Mouse (Mus musculus) ES-E14 (cell line): Measurements from ENCODE around the gene Spon1. TPM values are rescaled to one million over a fixed set of nuclear protein-coding genes. Genes with fewer than 3 reads are reported as not detected.

Experiments used
- DNase-seq: peaks from one replicate; pipeline ENCODE4 v3.0.0-alpha.2; 2013; ENCODE audit warnings: low read depth, low spot score
- H3K27ac ChIP-seq: 2 replicates; pipeline ENCODE4 v1.5.1; 2012; ENCODE audit warnings: low read depth, mild to moderate bottlenecking, low read length, moderate library complexity, mixed read lengths; ENCODE audit not compliant: poor library complexity, insufficient read depth, severe bottlenecking
- H3K36me3 ChIP-seq: 2 replicates; pipeline ENCODE4 v1.6.1; 2012; ENCODE audit warnings: mild to moderate bottlenecking, low read length, moderate library complexity, mixed read lengths; ENCODE audit not compliant: control insufficient read depth, poor library complexity, insufficient read depth, severe bottlenecking
- H3K4me1 ChIP-seq, 2 experiments: fragments of 150-350 bp in 1 of 2; sonication (generic) in 1 of 2; 2 replicates each; pipeline ENCODE4 v1.6.1; 2012; ENCODE audit warnings: low read length in 2 of 2, mild to moderate bottlenecking in 1 of 2, mixed read lengths in 1 of 2; ENCODE audit not compliant: control insufficient read depth in 2 of 2, insufficient read depth in 2 of 2, poor library complexity in 1 of 2
- H3K4me3 ChIP-seq, 2 experiments: fragments of 150-350 bp in 1 of 2; sonication (generic) in 1 of 2; 2 replicates each; pipeline ENCODE4 v1.5.1; 2012; ENCODE audit warnings: low read length in 2 of 2, low read depth in 1 of 2, mild to moderate bottlenecking in 1 of 2, mixed read lengths in 1 of 2; ENCODE audit not compliant: insufficient read depth in 1 of 2, poor library complexity in 1 of 2, severe bottlenecking in 1 of 2
- H3K9ac ChIP-seq: 2 replicates; pipeline ENCODE4 v1.6.1; 2012; ENCODE audit warnings: low read depth, mild to moderate bottlenecking, low read length, mixed read lengths; ENCODE audit not compliant: poor library complexity, insufficient read depth, severe bottlenecking
- H3K9me3 ChIP-seq: fragments of 150-350 bp; sonication (generic); 2 replicates; pipeline ENCODE4 v1.6.1; 2012; ENCODE audit warnings: low read depth, mild to moderate bottlenecking, low read length; ENCODE audit not compliant: control insufficient read depth, insufficient read depth
- CHD2 ChIP-seq: IDR thresholded peaks from 2 replicates; pipeline ENCODE4 v1.6.1; 2014; ENCODE audit warnings: mild to moderate bottlenecking, low read depth, low read length, inconsistent platforms
- HCFC1 ChIP-seq: IDR thresholded peaks from 2 replicates; pipeline ENCODE4 v1.6.1; 2012; ENCODE audit warnings: low read length, inconsistent platforms, borderline replicate concordance; ENCODE audit not compliant: insufficient read depth
- MAFK ChIP-seq: IDR thresholded peaks from 2 replicates; pipeline ENCODE4 v1.6.1; 2014; ENCODE audit warnings: mild to moderate bottlenecking, low read depth, low read length, inconsistent platforms; ENCODE audit not compliant: insufficient read depth
- ZC3H11A ChIP-seq: IDR thresholded peaks from 2 replicates; pipeline ENCODE4 v1.6.1; 2012; ENCODE audit warnings: low read depth, mild to moderate bottlenecking, inconsistent platforms, low read length, borderline replicate concordance
- ZNF384 ChIP-seq: IDR thresholded peaks from 2 replicates; pipeline ENCODE4 v1.6.1; 2012; ENCODE audit warnings: low read depth, low read length, inconsistent platforms
- in situ Hi-C, 2 experiments: fragments of 600-800 bp; cut with MboI; formaldehyde crosslinking; loops; one replicate each; pipeline ENCODE4 v1.15.1; 2025; ENCODE audit warnings: low sequenced_read_pairs in 2 of 2, inconsistent platforms in 1 of 2; ENCODE audit not compliant: unreplicated experiment in 2 of 2
- total RNA-seq: library from RNA; depleted of rRNA; stranded (reverse); fragments of 300-350 nt; gene quantifications from 2 replicates; pipeline ENCODE4 v1.2.3, GENCODE M21; 2012

Gene Spon1
- total RNA-seq, 1 experiment: 0.13 TPM

- H3K36me3 ChIP-seq: no peaks in the 10 kb centered on the region
- no peak overlapping the region for H3K27ac ChIP-seq
- peaks cover 13 to 18% of the 10 kb centered on the region in 2 experiments for H3K4me1 ChIP-seq
- no peaks in the 10 kb centered on the region for H3K9me3 ChIP-seq
- H3K9ac ChIP-seq: no peak overlapping the region
- TF ChIP-seq CHD2: no peak
- no peak for TF ChIP-seq ZC3H11A
- no peak for TF ChIP-seq HCFC1
- TF ChIP-seq ZNF384: no peak
- TF ChIP-seq MAFK: no peak
- in situ Hi-C loops: no loop called here
- no peak for DNase-seq
- no peak overlapping the region for H3K4me3 ChIP-seq
Measured at GRCm38 (mm10) chr7:114086021-114086710, 320.4 kb downstream of the Spon1 start.

- no peak for DNase-seq
- peaks cover 16 to 18% of the 10 kb centered on the region in 2 experiments for H3K4me1 ChIP-seq
Measured at GRCm38 (mm10) chr7:114087341-114087740, 321.5 kb downstream of the Spon1 start.

GRCm38 (mm10) chr7:114087986-114088385 is 322.2 kb downstream of the Spon1 start:
- in situ Hi-C loops: no loop called here
- Histone ChIP-seq H3K9me3 (no peaks in the 10 kb centered on the region), H3K36me3 (no peaks in the 10 kb centered on the region), H3K4me3 (no peak overlapping the region), H3K27ac (no peak overlapping the region), H3K9ac (no peak overlapping the region), H3K4me1 (peaks cover 18 to 21% of the 10 kb centered on the region in 2 experiments)
- no peak for DNase-seq
- TF ChIP-seq CHD2: no peak
- TF ChIP-seq ZNF384: no peak
- TF ChIP-seq HCFC1: no peak
- no peak for TF ChIP-seq ZC3H11A
- TF ChIP-seq MAFK: no peak

More at GRCm38 (mm10) chr7:114087341-114087740, 321.5 kb downstream of the Spon1 start:
- TF ChIP-seq MAFK: no peak
- TF ChIP-seq HCFC1: no peak
- TF ChIP-seq ZNF384: no peak
- no peak for TF ChIP-seq ZC3H11A
- TF ChIP-seq CHD2: no peak
- in situ Hi-C loops: no loop called here
- Histone ChIP-seq H3K27ac (no peak overlapping the region), H3K9me3 (no peaks in the 10 kb centered on the region), H3K9ac (no peak overlapping the region), H3K36me3 (no peaks in the 10 kb centered on the region), H3K4me3 (no peak overlapping the region)

- Histone ChIP-seq H3K27ac (no peak overlapping the region), H3K36me3 (no peaks in the 10 kb centered on the region), H3K4me3 (no peak overlapping the region), H3K4me1 (peaks cover 17 to 18% of the 10 kb centered on the region in 2 experiments), H3K9ac (no peak overlapping the region), H3K9me3 (no peaks in the 10 kb centered on the region)
- TF ChIP-seq CHD2 (no peak), ZC3H11A (no peak), MAFK (no peak), ZNF384 (no peak), HCFC1 (no peak)
- no peak for DNase-seq
- in situ Hi-C loops: no loop called here
Measured at GRCm38 (mm10) chr7:114088918-114089317, 323.1 kb downstream of the Spon1 start.
